Mouse (Mus musculus): ENCODE measurements around the gene Nagk. TPM values are rescaled to one million over a fixed set of nuclear protein-coding genes. Genes with fewer than 3 reads are reported as not detected.

Gene Nagk
- polyA plus RNA-seq, 1 experiment from 2014 or later, result 61.5 TPM

DNA sequence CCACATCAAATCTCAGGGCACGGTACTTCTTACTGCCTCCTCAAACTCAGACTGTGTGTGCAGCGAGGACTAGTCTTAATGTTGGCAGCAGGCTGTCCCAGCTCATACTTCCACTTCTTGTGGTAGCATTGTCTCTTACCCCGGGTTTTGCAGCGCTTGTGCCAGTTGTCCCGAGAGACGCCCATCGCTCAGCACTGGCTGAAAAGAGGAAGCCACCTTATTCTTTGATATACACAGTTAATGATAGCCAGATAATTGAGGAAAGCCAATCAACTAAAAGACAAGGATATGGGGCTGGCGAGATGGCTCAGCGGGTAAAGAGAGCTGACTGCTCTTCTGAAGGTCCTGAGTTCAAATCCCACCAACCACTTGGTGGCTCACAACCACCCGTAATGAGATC, 50.1 kb downstream of the Nagk start:
- Histone ChIP-seq H3K36me3 (ENCODE audit: control insufficient read depth, insufficient read depth, low read length) (no peaks in the 10 kb centered on the region), H3K4me2 (replicated peaks; ENCODE audit: low read depth, low read length) (no peak overlapping the region), H3K9ac (replicated peaks; ENCODE audit: low read depth, low read length) (no peak overlapping the region), H3K27me3 (ENCODE audit: control insufficient read depth, insufficient read depth, low read length) (no peaks in the 10 kb centered on the region), H3K4me3 (ENCODE audit: low read depth, low read length) (no peak overlapping the region), H3K4me1 (ENCODE audit: control insufficient read depth, insufficient read depth, low read length) (no peaks in the 10 kb centered on the region), H3K9me3 (ENCODE audit: control insufficient read depth, low read depth, low read length) (no peaks in the 10 kb centered on the region), H3K27ac (ENCODE audit: low read length) (no peak overlapping the region)
- ATAC-seq (ENCODE audit: insufficient number of reproducible peaks, insufficient read depth, low FRiP score, low read depth), result no peak
- 88% methylated on average over 10 of the region's 10 CpGs for WGBS

DNA sequence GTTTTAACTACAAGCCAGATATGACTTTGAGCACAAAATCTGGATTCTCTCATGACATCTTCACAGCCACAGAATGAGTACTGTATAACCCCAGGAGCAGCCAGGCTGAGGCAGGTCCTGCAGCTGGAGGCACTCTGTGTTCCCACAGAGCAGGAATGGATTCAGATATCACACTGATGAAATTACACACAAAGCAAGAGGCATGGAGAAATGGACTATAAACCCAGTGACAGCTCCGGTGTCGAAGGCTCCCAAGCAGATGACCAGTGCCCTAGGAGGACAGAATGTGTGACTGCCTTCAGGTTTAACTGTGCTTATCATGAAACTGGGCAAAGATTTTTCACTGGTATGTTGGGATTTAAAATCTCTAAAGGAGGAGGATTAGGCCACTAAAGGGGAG, 51.4 kb downstream of the Nagk start:
- Histone ChIP-seq H3K27ac (ENCODE audit: low read length) (no peak overlapping the region), H3K4me2 (replicated peaks; ENCODE audit: low read depth, low read length) (no peak overlapping the region), H3K4me1 (ENCODE audit: control insufficient read depth, insufficient read depth, low read length) (no peaks in the 10 kb centered on the region), H3K36me3 (ENCODE audit: control insufficient read depth, insufficient read depth, low read length) (no peaks in the 10 kb centered on the region), H3K9ac (replicated peaks; ENCODE audit: low read depth, low read length) (no peak overlapping the region), H3K9me3 (ENCODE audit: control insufficient read depth, low read depth, low read length) (no peaks in the 10 kb centered on the region), H3K4me3 (ENCODE audit: low read depth, low read length) (no peak overlapping the region), H3K27me3 (ENCODE audit: control insufficient read depth, insufficient read depth, low read length) (no peaks in the 10 kb centered on the region)
- ATAC-seq (ENCODE audit: insufficient number of reproducible peaks, insufficient read depth, low FRiP score, low read depth), result no peak
- WGBS, result 89% methylated on average over 2 of the region's 2 CpGs

DNA sequence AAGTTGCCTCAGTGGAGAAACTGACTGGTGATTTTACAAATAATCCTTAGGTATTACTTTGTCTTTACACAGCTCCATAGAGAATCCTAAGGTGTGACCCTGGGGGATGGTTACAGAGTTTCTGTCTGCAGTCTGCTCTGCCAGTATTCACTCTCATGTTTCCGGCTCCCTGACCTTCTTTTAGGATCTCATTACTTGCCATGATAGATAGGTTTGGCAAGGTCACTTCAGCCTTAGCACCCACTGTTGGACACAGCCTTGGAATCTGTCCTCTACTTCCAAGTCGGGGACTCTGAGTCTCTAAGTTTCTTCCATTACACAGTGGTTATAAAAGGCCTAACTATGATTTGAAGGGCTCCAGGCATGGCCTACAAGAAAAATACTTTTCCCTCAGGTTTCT, 54.7 kb downstream of the Nagk start:
- no peak overlapping the region for H3K4me3 ChIP-seq (ENCODE audit: low read depth, low read length)
- no peaks in the 10 kb centered on the region for H3K9me3 ChIP-seq (ENCODE audit: control insufficient read depth, low read depth, low read length)
- H3K36me3 ChIP-seq (ENCODE audit: control insufficient read depth, insufficient read depth, low read length), result no peaks in the 10 kb centered on the region
- H3K27me3 ChIP-seq (ENCODE audit: control insufficient read depth, insufficient read depth, low read length), result no peaks in the 10 kb centered on the region
- no peak overlapping the region for H3K27ac ChIP-seq (ENCODE audit: low read length)
- no peaks in the 10 kb centered on the region for H3K4me1 ChIP-seq (ENCODE audit: control insufficient read depth, insufficient read depth, low read length)
- H3K4me2 ChIP-seq (replicated peaks; ENCODE audit: low read depth, low read length), result no peak overlapping the region
- 68% methylated on average over 2 of the region's 2 CpGs for WGBS
- ATAC-seq (ENCODE audit: insufficient number of reproducible peaks, insufficient read depth, low FRiP score, low read depth), result no peak
- no peak overlapping the region for H3K9ac ChIP-seq (replicated peaks; ENCODE audit: low read depth, low read length)

Other genes with a start within 250 kb of the Nagk start
- gene Stambp, start 222.3 kb upstream of the Nagk start, polyA plus RNA-seq (2014; fragmentation: Nextera tagmentation; extraction: Ambion mirVana), result 28.0 and 28.3 TPM in 2 replicates
- gene Clec4f, start 138.8 kb upstream of the Nagk start, polyA plus RNA-seq (2014; fragmentation: Nextera tagmentation; extraction: Ambion mirVana), result not detected in 2 replicates
- gene Cd207, start 117.1 kb upstream of the Nagk start, polyA plus RNA-seq (2014; fragmentation: Nextera tagmentation; extraction: Ambion mirVana), result not detected in 2 replicates
- not detected in 2 replicates for gene Vax2, start 83.7 kb upstream of the Nagk start, polyA plus RNA-seq (2014; fragmentation: Nextera tagmentation; extraction: Ambion mirVana)
- gene Atp6v1b1, start 52.0 kb upstream of the Nagk start, polyA plus RNA-seq (2014; fragmentation: Nextera tagmentation; extraction: Ambion mirVana), result 0.42 and 0.45 TPM in 2 replicates
- 0.20 TPM in 1 of 2 replicates, not detected in the other for gene Ankrd53, start 32.3 kb upstream of the Nagk start, polyA plus RNA-seq (2014; fragmentation: Nextera tagmentation; extraction: Ambion mirVana)
- gene Tex261, start 19.2 kb upstream of the Nagk start, polyA plus RNA-seq (2014; fragmentation: Nextera tagmentation; extraction: Ambion mirVana), result 68.1 and 75.4 TPM in 2 replicates
- gene Paip2b, start 36.8 kb downstream of the Nagk start, polyA plus RNA-seq (2014; fragmentation: Nextera tagmentation; extraction: Ambion mirVana), result 20.7 and 22.0 TPM in 2 replicates
- gene Zfp638, start 72.1 kb downstream of the Nagk start, polyA plus RNA-seq (2014; fragmentation: Nextera tagmentation; extraction: Ambion mirVana), result 92.0 and 94.4 TPM in 2 replicates
- 11.2 and 12.4 TPM in 2 replicates for gene Dysf, start 213.6 kb downstream of the Nagk start, polyA plus RNA-seq (2014; fragmentation: Nextera tagmentation; extraction: Ambion mirVana)

All from stomach, embryonic 14.5 days (tissue).